Mouse (Mus musculus) hindbrain, embryonic 13.5 days (tissue): ENCODE results near the gene Uri1. TPM values are rescaled to one million over a fixed set of nuclear protein-coding genes. Genes with fewer than 3 reads are reported as not detected.

Experiments
- ATAC-seq: fragments of 200-750 bp; cut with Nextera tagmentation; 2 replicates; pipeline ENCODE4 v1.8.0; 2017; ENCODE audit warnings: moderate TSS enrichment; ENCODE audit not compliant: low FRiP score
- H3K27ac ChIP-seq: fragments of 300-500 bp; sonication (generic); 2 replicates; pipeline ENCODE4 v1.5.1; 2015; ENCODE audit warnings: inconsistent platforms, mild to moderate bottlenecking, moderate library complexity
- H3K27me3 ChIP-seq: fragments of 300-500 bp; sonication (generic); 2 replicates; pipeline ENCODE4 v1.6.1; 2015; ENCODE audit warnings: mild to moderate bottlenecking, inconsistent platforms
- H3K36me3 ChIP-seq: fragments of 300-500 bp; sonication (generic); 2 replicates; pipeline ENCODE4 v1.6.1; 2015; ENCODE audit warnings: mild to moderate bottlenecking, inconsistent platforms
- H3K4me1 ChIP-seq: fragments of 300-500 bp; sonication (generic); replicated peaks from 2 replicates; pipeline ENCODE4 v1.6.1; 2015; ENCODE audit warnings: inconsistent platforms
- H3K4me2 ChIP-seq: fragments of 300-500 bp; sonication (generic); 2 replicates; pipeline ENCODE4 v1.6.1; 2015; ENCODE audit warnings: inconsistent platforms, mild to moderate bottlenecking, moderate library complexity
- H3K4me3 ChIP-seq: fragments of 300-500 bp; sonication (generic); 2 replicates; pipeline ENCODE4 v1.5.1; 2015; ENCODE audit warnings: mild to moderate bottlenecking, inconsistent platforms
- H3K9ac ChIP-seq: fragments of 300-500 bp; sonication (generic); 2 replicates; pipeline ENCODE4 v1.6.1; 2015; ENCODE audit warnings: mild to moderate bottlenecking, inconsistent platforms
- H3K9me3 ChIP-seq: fragments of 300-500 bp; sonication (generic); 2 replicates; pipeline ENCODE4 v1.6.1; 2016; ENCODE audit warnings: inconsistent platforms
- WGBS: fragments of 180-500 bp; shearing (Covaris S2); methylation state at CpG from one replicate; pipeline ENCODE4 v1.1.7; 2015; 5-methylcytosine and 5-hydroxymethylcytosine counted together
- polyA plus RNA-seq: library from polyadenylated mRNA; unstranded; fragments of >200 nt; fragmentation: Nextera tagmentation; extraction: Ambion mirVana; gene quantifications from 2 replicates; pipeline ENCODE4 v1.2.1, GENCODE M21; 2015

Uri1 gene
- polyA plus RNA-seq, 1 experiment from 2014 or later = 35.7 TPM

DNA sequence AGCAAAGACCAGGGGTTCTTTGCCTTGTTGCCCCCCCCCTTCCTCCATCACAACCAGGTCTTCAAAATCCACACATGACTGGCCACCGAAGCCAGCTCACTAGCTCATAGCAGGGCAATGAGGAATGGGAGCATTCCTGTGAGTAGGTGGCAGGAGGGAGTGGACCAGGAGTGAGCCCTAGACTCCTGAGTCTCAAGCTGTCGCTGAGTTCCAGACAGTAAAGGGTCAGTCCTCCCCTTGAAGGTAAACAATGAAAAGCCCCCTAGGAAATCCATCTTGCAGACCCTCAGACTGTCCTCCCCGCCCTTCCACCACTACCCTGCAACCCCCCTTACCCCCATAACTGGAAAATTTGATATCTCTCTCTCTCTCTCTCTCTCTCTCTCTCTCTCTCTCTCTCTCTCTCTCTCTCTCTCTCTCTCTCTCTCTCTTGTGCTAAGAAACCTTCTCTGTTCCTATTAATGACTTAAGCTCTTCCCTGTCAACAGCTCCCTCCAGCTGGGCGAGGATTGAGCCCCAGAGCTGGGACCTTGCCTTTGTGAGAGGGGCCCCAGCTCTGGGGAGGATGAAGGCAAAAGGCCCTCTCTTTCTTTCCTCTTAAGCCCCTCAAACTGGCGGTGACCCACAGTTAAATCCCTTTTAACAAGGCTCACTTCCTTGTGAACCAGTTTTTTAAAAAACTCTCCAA, 112.1 kb downstream of the Uri1 start:
- no peak overlapping the region for H3K4me2 ChIP-seq
- H3K36me3 ChIP-seq = no peaks in the 10 kb centered on the region
- no peak for ATAC-seq
- H3K4me1 ChIP-seq = peaks cover 22% of the 10 kb centered on the region
- 29% methylated on average over 5 of the region's 5 CpGs for WGBS
- H3K27ac ChIP-seq = no peak overlapping the region
- H3K4me3 ChIP-seq = no peak overlapping the region
- H3K9me3 ChIP-seq = no peaks in the 10 kb centered on the region
- H3K27me3 ChIP-seq = no peaks in the 10 kb centered on the region
- H3K9ac ChIP-seq = no peak overlapping the region

DNA sequence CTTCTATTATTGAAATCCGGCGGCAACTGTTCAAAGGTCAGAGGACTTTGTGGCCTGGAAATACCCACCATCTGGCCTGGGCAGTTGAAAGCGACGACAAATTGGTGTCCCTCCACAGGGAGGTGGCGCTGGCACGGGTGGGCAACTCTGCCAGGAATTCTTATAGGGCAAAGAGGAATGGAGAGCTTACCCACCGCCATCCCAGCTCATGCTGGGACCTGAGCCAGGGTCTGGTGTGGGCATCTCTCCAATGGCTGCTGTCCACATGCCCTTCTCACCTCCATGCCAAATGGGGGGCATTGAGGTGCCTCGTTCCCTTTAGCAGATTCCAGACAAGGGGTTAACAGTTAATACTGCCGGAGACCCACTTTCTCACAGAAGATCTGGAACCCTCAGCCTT, 113.2 kb downstream of the Uri1 start:
- no peak overlapping the region for H3K4me3 ChIP-seq
- H3K4me1 ChIP-seq = peaks cover 20% of the 10 kb centered on the region
- H3K9ac ChIP-seq = no peak overlapping the region
- ATAC-seq = no peak
- no peaks in the 10 kb centered on the region for H3K27me3 ChIP-seq
- H3K27ac ChIP-seq = no peak overlapping the region
- no peak overlapping the region for H3K4me2 ChIP-seq
- H3K36me3 ChIP-seq = no peaks in the 10 kb centered on the region
- 60% methylated on average over 9 of the region's 9 CpGs for WGBS
- no peaks in the 10 kb centered on the region for H3K9me3 ChIP-seq

Other genes with a start within 250 kb of the Uri1 start
- gene Zfp536, start 249.9 kb downstream of the Uri1 start, polyA plus RNA-seq = 50.9 and 51.4 TPM in 2 replicates
- gene Ccne1, start 84.0 kb upstream of the Uri1 start, polyA plus RNA-seq = 15.9 and 16.1 TPM in 2 replicates
- gene 1600014C10Rik, start 159.7 kb upstream of the Uri1 start, polyA plus RNA-seq = 26.1 and 27.5 TPM in 2 replicates
- gene Plekhf1, start 204.5 kb upstream of the Uri1 start, polyA plus RNA-seq = 0.53 and 0.77 TPM in 2 replicates
- 76.6 and 79.2 TPM in 2 replicates for gene Pop4, start 247.9 kb upstream of the Uri1 start, polyA plus RNA-seq